Comparison of ENCODE assay signal across 31 mouse cellular contexts in genomic region chr12:38959605-38960004, GRCm38 (mm10).
"Had no signal": no experiment of that assay in that cellular context is flagged by ENCODE, and none has a peak within 500 bp of the region (broad histone marks: within the 10 kb centered on the region; RNA-seq: fewer than 3 reads in every experiment).

No protein-coding gene starts in this region.

- H3K27me3 ChIP-seq: heart, embryonic 12.5 days; heart, embryonic 13.5 days; heart, embryonic 15.5 days; hindbrain, embryonic 12.5 days; hindbrain, embryonic 13.5 days; hindbrain, embryonic 15.5 days; intestine, embryonic 15.5 days; kidney, embryonic 15.5 days had no signal

- H3K4me3 ChIP-seq: heart, embryonic 10.5 days; heart, embryonic 12.5 days; heart, embryonic 13.5 days; heart, embryonic 15.5 days; hindbrain, embryonic 12.5 days; hindbrain, embryonic 13.5 days; hindbrain, embryonic 15.5 days; intestine, embryonic 15.5 days; kidney, embryonic 15.5 days; layer of hippocampus, adult 2 months; left cerebral cortex, adult 2 months had no signal

- H3K36me3 ChIP-seq: heart, embryonic 10.5 days; heart, embryonic 12.5 days; heart, embryonic 13.5 days; heart, embryonic 15.5 days; hindbrain, embryonic 12.5 days; hindbrain, embryonic 13.5 days; hindbrain, embryonic 15.5 days; intestine, embryonic 15.5 days; kidney, embryonic 15.5 days had no signal

- H3K27ac ChIP-seq: heart, embryonic 10.5 days; heart, embryonic 13.5 days; heart, embryonic 15.5 days; hindbrain, embryonic 12.5 days; hindbrain, embryonic 13.5 days; hindbrain, embryonic 14.5 days; hindbrain, embryonic 15.5 days; hindbrain, postnatal 0 days; intestine, embryonic 15.5 days; kidney, embryonic 15.5 days; kidney, postnatal 0 days; layer of hippocampus, adult 2 months; left cerebral cortex, adult 2 months had no signal

- H3K4me1 ChIP-seq: heart, embryonic 10.5 days; heart, embryonic 12.5 days; heart, embryonic 13.5 days; heart, embryonic 15.5 days; hindbrain, embryonic 12.5 days; hindbrain, embryonic 13.5 days; hindbrain, embryonic 15.5 days; intestine, embryonic 15.5 days; kidney, embryonic 15.5 days had no signal

- DNase-seq: heart, postnatal 10 days; heart, postnatal 14 days; heart, postnatal 36 days; heart, postnatal 4 days; kidney, adult 11 months; kidney, adult 18-20 months; kidney, adult 2 months; kidney, adult 8-10 months; kidney, adult 9 months; kidney, postnatal 10 days; kidney, postnatal 14 days; kidney, postnatal 25 days; kidney, postnatal 36 days; kidney, postnatal 4 days; layer of hippocampus, adult 9-11 months; layer of hippocampus, postnatal 36 days had no signal

- H3K9ac ChIP-seq: heart, embryonic 12.5 days; heart, embryonic 13.5 days; heart, embryonic 15.5 days; hindbrain, embryonic 12.5 days; hindbrain, embryonic 13.5 days; hindbrain, embryonic 14.5 days; hindbrain, embryonic 15.5 days; intestine, embryonic 15.5 days; kidney, embryonic 15.5 days had no signal

- H3K4me2 ChIP-seq: heart, embryonic 11.5 days; heart, embryonic 12.5 days; heart, embryonic 13.5 days; heart, embryonic 15.5 days; hindbrain, embryonic 12.5 days; hindbrain, embryonic 13.5 days; hindbrain, embryonic 14.5 days; hindbrain, embryonic 15.5 days; intestine, embryonic 15.5 days; kidney, embryonic 15.5 days had no signal

- H3K9me3 ChIP-seq: heart, embryonic 10.5 days; heart, embryonic 12.5 days; heart, embryonic 13.5 days; heart, embryonic 15.5 days; hindbrain, embryonic 12.5 days; hindbrain, embryonic 13.5 days; hindbrain, embryonic 15.5 days; intestine, embryonic 15.5 days; kidney, embryonic 15.5 days had no signal
